Mouse (Mus musculus): ENCODE measurements at regions not wholly inside any gene's neighbourhood (a gene's known extent, or its start where the extent isn't known, plus 50 kb on each side); places are given as distances from the start of the nearest gene placed in this dataset.

GRCm38 (mm10) chr16:8961739-8962138 is 131.8 kb downstream of the 1810013L24Rik start:
- WGBS, result 80% methylated on average over 10 of the region's 10 CpGs
- no peaks in the 10 kb centered on the region for H3K27me3 ChIP-seq
- no peak overlapping the region for H3K4me3 ChIP-seq
- ATAC-seq (ENCODE audit: insufficient number of reproducible peaks, insufficient read depth, low FRiP score, low TSS enrichment), result no peak
- no peaks in the 10 kb centered on the region for H3K9me3 ChIP-seq
- no peaks in the 10 kb centered on the region for H3K36me3 ChIP-seq
- no peak overlapping the region; the same call in 1 of the 2 replicates for H3K9ac ChIP-seq
- H3K4me1 ChIP-seq, result no peaks in the 10 kb centered on the region
- no peak overlapping the region for H3K4me2 ChIP-seq (replicated peaks)
- no peak overlapping the region for H3K27ac ChIP-seq

- Histone ChIP-seq H3K27me3 (no peaks in the 10 kb centered on the region), H3K27ac (no peak overlapping the region), H3K4me2 (replicated peaks) (no peak overlapping the region), H3K4me1 (no peaks in the 10 kb centered on the region), H3K9me3 (no peaks in the 10 kb centered on the region), H3K9ac (no peak overlapping the region), H3K4me3 (no peak overlapping the region), H3K36me3 (no peaks in the 10 kb centered on the region)
- 89% methylated on average over 7 of the region's 7 CpGs for WGBS
- no peak for ATAC-seq (ENCODE audit: insufficient number of reproducible peaks, insufficient read depth, low FRiP score, low TSS enrichment)
Observed at GRCm38 (mm10) chr16:8993521-8994250, 163.8 kb downstream of the 1810013L24Rik start.

DNA sequence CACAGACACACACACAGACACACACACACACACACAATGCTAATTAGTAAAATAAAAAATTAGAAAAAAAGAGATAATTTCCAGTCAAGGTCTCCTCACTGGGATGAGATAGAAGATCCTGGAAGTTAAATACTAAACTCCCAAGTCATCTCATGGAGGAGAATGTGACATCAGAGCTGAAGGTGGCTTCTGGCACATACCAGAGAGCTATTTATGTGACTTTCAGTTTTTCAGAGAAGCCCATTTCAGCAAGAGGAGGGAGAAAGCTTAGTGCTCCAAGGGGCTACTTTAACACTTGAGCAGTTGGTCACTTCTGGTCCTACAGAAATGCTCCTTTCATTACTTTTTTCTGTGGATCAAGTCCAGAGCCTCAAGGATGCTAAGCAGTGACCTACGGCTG is 164.6 kb downstream of the 1810013L24Rik start:
- H3K4me3 ChIP-seq, result no peak overlapping the region
- H3K36me3 ChIP-seq, result no peaks in the 10 kb centered on the region
- no peak for ATAC-seq (ENCODE audit: insufficient number of reproducible peaks, insufficient read depth, low FRiP score, low TSS enrichment)
- no peaks in the 10 kb centered on the region for H3K9me3 ChIP-seq
- no peaks in the 10 kb centered on the region for H3K4me1 ChIP-seq
- no peak overlapping the region for H3K9ac ChIP-seq
- no peaks in the 10 kb centered on the region for H3K27me3 ChIP-seq
- H3K27ac ChIP-seq, result no peak overlapping the region
- H3K4me2 ChIP-seq (replicated peaks), result no peak overlapping the region
- WGBS, result 90% methylated on average over 1 of the region's 1 CpGs

DNA sequence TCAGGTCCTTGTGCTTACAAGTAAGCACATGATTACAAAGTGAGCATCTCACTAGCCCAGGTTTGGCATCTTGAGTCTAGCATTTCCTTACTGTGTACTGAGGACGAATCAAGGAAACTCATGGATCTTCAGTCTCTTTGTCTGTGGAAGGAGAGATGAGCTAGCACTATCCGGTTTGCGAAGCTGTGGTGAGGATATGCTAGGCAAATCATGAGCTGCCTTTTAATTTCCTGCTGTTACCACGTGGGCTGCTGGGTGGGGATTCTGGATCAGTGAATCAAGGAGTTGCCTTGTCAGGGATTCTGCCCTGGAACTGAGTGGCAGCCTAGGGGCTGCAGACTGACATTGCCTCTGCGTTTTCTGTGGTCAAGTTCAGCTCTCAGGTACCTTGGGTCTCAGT is 167.3 kb downstream of the 1810013L24Rik start:
- no peak overlapping the region for H3K4me3 ChIP-seq
- 77% methylated on average over 5 of the region's 5 CpGs for WGBS
- no peaks in the 10 kb centered on the region for H3K27me3 ChIP-seq
- no peaks in the 10 kb centered on the region for H3K9me3 ChIP-seq
- no peaks in the 10 kb centered on the region for H3K4me1 ChIP-seq
- no peak overlapping the region for H3K4me2 ChIP-seq (replicated peaks)
- H3K27ac ChIP-seq, result no peak overlapping the region
- no peaks in the 10 kb centered on the region for H3K36me3 ChIP-seq
- no peak overlapping the region for H3K9ac ChIP-seq
- ATAC-seq (ENCODE audit: insufficient number of reproducible peaks, insufficient read depth, low FRiP score, low TSS enrichment), result no peak

DNA sequence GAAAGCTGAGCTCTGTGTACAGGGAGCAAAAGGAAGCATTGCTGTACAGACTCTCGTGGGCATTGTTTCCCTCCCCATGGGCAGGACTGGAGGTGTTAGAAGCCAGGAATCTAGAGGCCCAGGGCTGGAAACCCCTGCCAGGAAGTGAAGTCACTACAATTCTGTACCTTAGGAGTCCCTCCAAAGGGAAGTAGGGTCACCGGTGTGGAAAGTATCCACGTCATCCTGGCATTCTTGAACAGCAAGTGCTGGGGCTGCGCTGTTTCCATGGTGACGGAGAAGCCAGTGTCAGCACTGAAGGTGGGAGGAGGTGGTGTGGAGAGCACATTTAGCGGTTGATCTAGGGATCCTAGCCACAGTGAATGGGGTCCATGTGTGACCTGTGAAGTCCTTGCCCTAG is 174.1 kb downstream of the 1810013L24Rik start:
- ATAC-seq (ENCODE audit: insufficient number of reproducible peaks, insufficient read depth, low FRiP score, low TSS enrichment), result no peak
- Histone ChIP-seq H3K27me3 (no peaks in the 10 kb centered on the region), H3K36me3 (no peaks in the 10 kb centered on the region), H3K9me3 (no peaks in the 10 kb centered on the region), H3K27ac (no peak overlapping the region), H3K4me2 (replicated peaks) (no peak overlapping the region), H3K4me1 (no peaks in the 10 kb centered on the region), H3K4me3 (no peak overlapping the region), H3K9ac (no peak overlapping the region)
- WGBS, result 26% methylated on average over 6 of the region's 6 CpGs

GRCm38 (mm10) chr16:9005933-9006332 is 176.0 kb downstream of the 1810013L24Rik start:
- Histone ChIP-seq H3K9ac (no peak overlapping the region), H3K9me3 (no peaks in the 10 kb centered on the region), H3K4me2 (replicated peaks) (no peak overlapping the region), H3K4me1 (no peaks in the 10 kb centered on the region), H3K27ac (no peak overlapping the region), H3K27me3 (no peaks in the 10 kb centered on the region; the same call in 1 of the 2 replicates), H3K36me3 (no peaks in the 10 kb centered on the region), H3K4me3 (no peak overlapping the region)
- ATAC-seq (ENCODE audit: insufficient number of reproducible peaks, insufficient read depth, low FRiP score, low TSS enrichment), result no peak
- WGBS, result 39% methylated on average over 5 of the region's 5 CpGs

- Histone ChIP-seq H3K9me3 (no peaks in the 10 kb centered on the region), H3K27ac (no peak overlapping the region), H3K4me2 (replicated peaks) (no peak overlapping the region), H3K27me3 (no peaks in the 10 kb centered on the region; the same call in 1 of the 2 replicates), H3K4me1 (no peaks in the 10 kb centered on the region), H3K4me3 (no peak overlapping the region), H3K36me3 (no peaks in the 10 kb centered on the region), H3K9ac (no peak overlapping the region)
- 0 out of 2 replicates have a peak, but pooled peaks have one; percentile 64 for ATAC-seq (ENCODE audit: insufficient number of reproducible peaks, insufficient read depth, low FRiP score, low TSS enrichment)
- WGBS, result 21% methylated on average over 19 of the region's 19 CpGs
Observed at GRCm38 (mm10) chr16:9009361-9010083, 179.6 kb downstream of the 1810013L24Rik start.

DNA sequence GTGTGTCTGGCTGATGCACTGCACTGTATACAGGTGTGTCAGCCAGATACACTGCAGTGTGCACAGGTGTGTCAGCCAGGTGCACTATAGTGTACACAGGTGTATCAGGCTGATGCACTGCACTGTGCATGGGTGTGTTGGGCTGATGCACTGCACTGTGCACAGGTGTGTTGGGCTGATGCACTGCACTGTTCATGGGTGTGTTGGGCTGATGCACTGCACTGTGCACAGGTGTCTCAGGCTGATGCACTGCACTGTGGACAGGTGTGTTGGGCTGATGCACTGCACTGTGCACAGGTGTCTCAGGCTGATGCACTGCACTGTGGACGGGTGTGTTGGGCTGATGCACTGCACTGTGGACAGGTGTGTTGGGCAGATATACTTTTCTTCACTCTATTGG is 181.2 kb downstream of the 1810013L24Rik start:
- no peaks in the 10 kb centered on the region for H3K9me3 ChIP-seq
- H3K36me3 ChIP-seq, result no peaks in the 10 kb centered on the region
- H3K4me2 ChIP-seq (replicated peaks), result no peak overlapping the region
- H3K4me1 ChIP-seq, result no peaks in the 10 kb centered on the region
- no peak overlapping the region for H3K9ac ChIP-seq
- WGBS, result 81% methylated on average over 1 of the region's 1 CpGs
- H3K27me3 ChIP-seq, result no peaks in the 10 kb centered on the region; the same call in 1 of the 2 replicates
- no peak overlapping the region for H3K4me3 ChIP-seq
- ATAC-seq (ENCODE audit: insufficient number of reproducible peaks, insufficient read depth, low FRiP score, low TSS enrichment), result no peak
- no peak overlapping the region for H3K27ac ChIP-seq

DNA sequence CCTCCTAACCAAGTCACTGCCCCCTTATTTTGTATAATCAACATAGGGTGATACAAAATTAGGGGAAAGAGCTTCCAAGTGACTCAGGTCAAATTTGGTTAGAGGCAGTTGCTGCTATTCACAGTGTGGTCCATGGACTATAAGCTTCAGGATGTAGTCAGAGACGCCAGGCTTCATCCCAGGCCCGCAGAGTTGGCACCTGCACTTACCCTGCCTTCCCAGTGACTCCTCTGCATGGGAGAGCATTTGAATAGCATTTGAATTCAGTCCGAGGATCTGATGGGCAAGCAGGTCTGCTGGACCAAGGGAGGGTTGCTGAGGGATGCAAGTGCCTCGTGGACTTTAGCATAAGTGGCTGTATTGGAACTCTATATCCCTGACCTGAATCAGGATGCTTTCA is 181.8 kb downstream of the 1810013L24Rik start:
- H3K4me1 ChIP-seq, result no peaks in the 10 kb centered on the region
- no peak overlapping the region for H3K4me2 ChIP-seq (replicated peaks)
- WGBS, result 73% methylated on average over 4 of the region's 4 CpGs
- H3K4me3 ChIP-seq, result no peak overlapping the region
- no peaks in the 10 kb centered on the region; the same call in 1 of the 2 replicates for H3K27me3 ChIP-seq
- no peak overlapping the region for H3K27ac ChIP-seq
- no peak for ATAC-seq (ENCODE audit: insufficient number of reproducible peaks, insufficient read depth, low FRiP score, low TSS enrichment)
- no peak overlapping the region for H3K9ac ChIP-seq
- no peaks in the 10 kb centered on the region for H3K36me3 ChIP-seq
- H3K9me3 ChIP-seq, result no peaks in the 10 kb centered on the region

DNA sequence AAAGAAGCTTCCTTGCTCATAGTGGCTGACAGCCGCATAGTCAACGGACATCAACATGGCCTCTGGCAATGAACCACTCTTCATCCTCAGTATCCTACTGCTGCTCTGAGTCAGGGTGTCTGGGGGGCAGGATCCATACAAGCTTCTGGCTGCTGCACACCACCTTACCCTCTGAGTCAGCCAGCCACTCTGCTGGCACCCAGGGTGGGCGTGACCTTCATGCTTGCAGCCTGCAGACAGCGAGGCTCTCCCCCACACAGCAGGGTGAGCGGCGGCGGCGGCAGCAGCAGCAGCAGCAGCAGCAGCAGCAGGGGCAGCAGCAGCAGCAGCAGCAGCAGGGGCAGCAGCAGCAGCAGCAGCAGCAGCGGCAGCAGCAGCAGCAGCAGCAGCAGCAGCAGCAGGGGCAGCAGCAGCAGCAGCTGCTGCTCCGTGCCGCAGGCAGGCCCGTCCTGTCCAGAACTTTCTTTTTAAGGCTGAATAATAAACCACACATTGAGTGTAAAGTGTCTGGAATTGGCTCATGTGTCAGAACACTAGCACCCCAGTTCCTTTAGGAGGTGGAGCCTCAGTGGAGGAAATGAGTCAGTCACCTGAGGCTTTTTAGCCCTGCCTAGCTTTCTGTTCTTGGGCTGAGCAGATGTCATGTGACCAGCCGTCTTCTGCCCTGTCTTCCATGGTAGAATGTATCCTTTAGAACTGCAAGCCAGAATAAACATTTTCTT is 186.3 kb downstream of the 1810013L24Rik start:
- no peaks in the 10 kb centered on the region for H3K4me1 ChIP-seq
- no peak overlapping the region for H3K4me3 ChIP-seq
- no peaks in the 10 kb centered on the region for H3K36me3 ChIP-seq
- H3K9me3 ChIP-seq, result no peaks in the 10 kb centered on the region
- no peak overlapping the region for H3K4me2 ChIP-seq (replicated peaks)
- no peak for ATAC-seq (ENCODE audit: insufficient number of reproducible peaks, insufficient read depth, low FRiP score, low TSS enrichment)
- H3K27me3 ChIP-seq, result no peaks in the 10 kb centered on the region
- H3K27ac ChIP-seq, result no peak overlapping the region
- WGBS, result 65% methylated on average over 13 of the region's 13 CpGs
- H3K9ac ChIP-seq, result no peak overlapping the region

GRCm38 (mm10) chr16:9016762-9017086 is 186.8 kb downstream of the 1810013L24Rik start:
- no peak overlapping the region for H3K4me2 ChIP-seq (replicated peaks)
- WGBS, result 90% methylated on average over 7 of the region's 7 CpGs
- H3K4me3 ChIP-seq, result no peak overlapping the region
- H3K9ac ChIP-seq, result no peak overlapping the region
- no peaks in the 10 kb centered on the region for H3K9me3 ChIP-seq
- no peaks in the 10 kb centered on the region for H3K27me3 ChIP-seq
- ATAC-seq (ENCODE audit: insufficient number of reproducible peaks, insufficient read depth, low FRiP score, low TSS enrichment), result no peak
- H3K27ac ChIP-seq, result no peak overlapping the region
- no peaks in the 10 kb centered on the region for H3K4me1 ChIP-seq
- no peaks in the 10 kb centered on the region for H3K36me3 ChIP-seq

GRCm38 (mm10) chr16:9030717-9031116 is 200.8 kb downstream of the 1810013L24Rik start:
- H3K9me3 ChIP-seq, result no peaks in the 10 kb centered on the region
- no peaks in the 10 kb centered on the region for H3K27me3 ChIP-seq
- no peaks in the 10 kb centered on the region for H3K4me1 ChIP-seq
- no peak overlapping the region for H3K4me2 ChIP-seq (replicated peaks)
- no peaks in the 10 kb centered on the region for H3K36me3 ChIP-seq
- no peak overlapping the region for H3K27ac ChIP-seq
- no peak overlapping the region for H3K9ac ChIP-seq
- 85% methylated on average over 4 of the region's 4 CpGs for WGBS
- ATAC-seq (ENCODE audit: insufficient number of reproducible peaks, insufficient read depth, low FRiP score, low TSS enrichment), result no peak
- H3K4me3 ChIP-seq, result no peak overlapping the region
